Mouse (Mus musculus): ENCODE measurements around the gene Tmem53.

DNA sequence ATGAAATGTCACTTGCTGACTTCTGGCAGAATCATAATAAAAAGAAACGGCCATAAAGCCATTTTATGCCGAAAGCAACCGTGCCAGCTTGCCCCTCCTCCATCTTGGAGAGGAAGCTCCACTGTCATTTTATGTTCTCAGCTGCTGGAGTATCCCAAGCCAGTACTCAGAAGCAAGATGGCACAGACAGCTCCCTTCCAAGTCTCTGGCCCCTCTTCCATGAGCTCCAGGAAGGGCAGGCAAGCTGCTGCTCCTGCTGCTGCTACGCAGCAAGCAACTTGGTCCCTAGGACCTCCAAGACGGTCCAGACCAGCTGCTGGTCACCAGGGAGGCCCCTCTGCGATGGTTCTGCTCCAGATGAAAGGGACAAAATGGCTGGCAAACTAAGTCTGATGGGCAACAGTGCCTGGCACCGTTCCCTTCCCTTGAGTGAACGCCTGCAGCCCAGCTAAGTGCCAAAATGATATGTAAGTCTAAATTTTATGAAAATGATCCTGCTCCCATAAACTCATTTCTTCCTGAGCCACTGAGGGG, 28.7 kb downstream of the Tmem53 start:
- TF ChIP-seq CTCF (IDR thresholded peaks at IDR 0.05 in 2 of 3, conservative IDR thresholded peaks at IDR 0.05 in 1 of 3; ENCODE audit: control insufficient read depth in 1 of 3, insufficient read depth in 1 of 3, low read depth in 2 of 3, low read length in 3 of 3, poor library complexity in 1 of 3, severe bottlenecking in 1 of 3) (no peak), MYB (IDR thresholded peaks at IDR 0.05; ENCODE audit: low read depth, low read length) (no peak), TCF12 (IDR thresholded peaks at IDR 0.05; ENCODE audit: low read depth, low read length) (no peak), ZKSCAN1 (IDR thresholded peaks at IDR 0.05; ENCODE audit: low read depth, low read length) (no peak), GATA1 (IDR thresholded peaks at IDR 0.05; ENCODE audit: low read depth, low read length) (no peak), EP300 (IDR thresholded peaks at IDR 0.05; ENCODE audit: low read depth in 1 of 2, low read length in 2 of 2) (no peak), TBP (IDR thresholded peaks at IDR 0.05; ENCODE audit: low read depth, low read length) (no peak), POLR2A (IDR thresholded peaks at IDR 0.05; ENCODE audit: control insufficient read depth in 1 of 2, insufficient read depth in 1 of 2, low read depth in 1 of 2, low read length in 2 of 2, poor library complexity in 1 of 2) (no peak), ZC3H11A (IDR thresholded peaks at IDR 0.05; ENCODE audit: low read depth, low read length) (no peak), MEF2A (IDR thresholded peaks at IDR 0.05; ENCODE audit: extremely low read depth, insufficient replicate concordance, low read depth, low read length, poor library complexity, severe bottlenecking) (no peak)
